Mouse (Mus musculus) brain, embryonic 14.5 days (tissue): ENCODE data around the gene Olfr1054.

Experiments
- CTCF ChIP-seq: fragments of 200-500 bp; IDR thresholded peaks from 2 replicates; pipeline ENCODE4 v1.5.1; 2012; ENCODE audit warnings: inconsistent platforms, mild to moderate bottlenecking, moderate library complexity, borderline replicate concordance; ENCODE audit not compliant: insufficient read depth, insufficient read length; ENCODE audit errors: extremely low read depth
- POLR2A ChIP-seq: fragments of 200-500 bp; IDR thresholded peaks from 2 replicates; pipeline ENCODE4 v1.6.1; 2012; ENCODE audit warnings: mild to moderate bottlenecking, inconsistent platforms, borderline replicate concordance; ENCODE audit not compliant: poor library complexity, insufficient read depth, insufficient read length, severe bottlenecking; ENCODE audit errors: extremely low read depth

- no peak for TF ChIP-seq POLR2A
- TF ChIP-seq CTCF: no peak
These were observed 20.0 kb downstream of the Olfr1054 start, which contains the start of gene Olfr1053 for GRCm38 (mm10) chr2:86315184-86315583.
